Mouse (Mus musculus): Measurements from ENCODE around the gene Grik1. TPM values are rescaled to one million over a fixed set of nuclear protein-coding genes. Genes with fewer than 3 reads are reported as not detected.

The Grik1 gene
- total RNA-seq, 2 experiments from 2014 or later: not detected

DNA sequence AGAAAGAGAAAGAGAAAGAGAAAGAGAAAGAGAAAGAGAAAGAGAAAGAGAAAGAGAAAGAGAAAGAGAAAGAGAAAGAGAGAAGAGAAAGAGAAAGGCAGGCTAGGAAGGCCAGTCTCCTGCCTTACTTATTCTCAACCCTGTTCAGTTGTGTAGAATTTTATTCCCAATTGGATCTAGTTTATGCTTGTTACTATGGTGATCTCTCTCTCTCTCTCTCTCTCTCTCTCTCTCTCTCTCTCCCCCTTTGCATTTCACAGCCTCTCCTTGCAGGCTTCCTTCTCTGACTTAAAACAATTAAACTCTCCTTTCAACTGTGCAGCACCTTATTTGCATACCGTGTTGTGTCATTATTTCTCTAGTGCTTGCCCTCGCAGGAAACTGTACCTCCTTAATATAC lies 147.5 kb downstream of the Grik1 start:
- DNase-seq (ENCODE audit: low spot score): no peak

DNA sequence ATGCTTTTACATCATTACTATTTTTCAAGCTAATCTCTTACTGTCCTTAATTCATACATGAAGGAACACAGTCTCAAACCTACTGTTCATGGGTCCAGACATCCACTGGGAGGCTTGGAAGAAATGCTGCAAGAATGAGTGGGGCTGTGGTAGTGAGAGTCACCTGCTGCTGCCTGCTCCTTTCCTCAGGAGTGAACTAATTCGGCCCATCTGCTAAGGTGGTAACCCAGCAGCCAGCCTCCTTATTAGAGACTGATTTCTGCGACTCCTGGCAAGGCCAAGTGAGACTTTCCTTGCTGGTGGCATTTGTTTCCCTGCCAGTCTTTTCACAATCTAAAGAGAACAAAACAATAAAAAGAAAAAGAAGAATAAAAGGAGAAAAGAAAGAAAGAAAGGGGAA lies 147.9 kb downstream of the Grik1 start:
- no peak for DNase-seq (ENCODE audit: low spot score)

DNA sequence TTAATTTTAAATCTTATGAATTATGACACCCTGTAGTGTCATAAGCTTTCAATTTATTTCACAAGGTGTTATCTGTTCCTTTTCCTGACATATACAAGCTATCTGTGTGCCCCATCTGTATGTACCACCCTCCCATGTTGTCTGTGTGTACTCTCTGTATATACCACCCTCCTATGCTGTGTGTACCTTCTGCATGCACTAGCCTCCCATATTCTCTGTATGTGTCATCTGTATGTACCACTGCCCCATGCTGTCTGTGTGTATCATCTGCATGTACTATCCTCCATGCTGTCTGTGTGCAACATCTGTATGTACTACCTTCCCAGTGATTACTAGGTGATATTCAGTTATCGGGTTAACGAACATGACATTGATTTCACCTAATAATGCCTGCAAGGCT lies 148.5 kb downstream of the Grik1 start:
- DNase-seq (ENCODE audit: low spot score): no peak

DNA sequence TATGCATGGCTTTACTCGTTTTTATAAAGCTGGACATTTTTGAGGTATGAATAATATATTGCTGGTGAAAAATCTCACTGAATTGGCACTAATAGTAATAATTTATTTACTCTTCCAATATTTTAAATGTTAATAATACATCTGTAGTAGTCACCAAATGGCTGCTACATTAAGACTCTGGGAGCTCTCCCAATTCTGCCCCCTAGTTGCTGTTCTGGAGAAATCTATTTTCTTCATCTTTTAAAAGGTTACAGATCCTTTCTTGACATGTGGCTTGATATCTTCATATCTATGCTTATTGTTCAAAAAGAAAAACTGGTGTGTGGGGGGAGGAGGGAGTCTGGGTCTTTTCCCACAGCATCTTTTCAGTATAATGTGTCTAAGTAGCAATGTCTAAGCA lies 151.2 kb downstream of the Grik1 start:
- no peak for DNase-seq (ENCODE audit: low spot score)

DNA sequence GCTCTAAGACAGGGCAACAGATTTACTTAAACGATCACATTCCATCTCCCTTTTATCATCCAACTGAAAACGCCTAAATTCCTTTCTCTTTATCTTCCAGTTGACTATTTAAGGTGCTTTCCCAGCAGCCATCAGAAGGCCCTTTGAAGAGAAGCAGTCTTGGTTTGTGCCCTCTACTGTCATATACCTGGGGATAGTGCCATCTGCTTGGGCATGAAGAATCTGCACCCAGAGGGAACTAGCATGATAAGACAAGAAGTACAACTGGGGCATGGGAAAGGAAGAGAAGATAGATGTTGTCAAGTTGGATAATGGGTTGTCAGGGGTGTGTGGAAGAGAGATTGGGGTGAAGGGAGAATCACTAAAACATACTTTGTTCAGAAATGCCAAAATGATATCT lies 157.1 kb downstream of the Grik1 start:
- DNase-seq (ENCODE audit: low spot score): no peak

DNA sequence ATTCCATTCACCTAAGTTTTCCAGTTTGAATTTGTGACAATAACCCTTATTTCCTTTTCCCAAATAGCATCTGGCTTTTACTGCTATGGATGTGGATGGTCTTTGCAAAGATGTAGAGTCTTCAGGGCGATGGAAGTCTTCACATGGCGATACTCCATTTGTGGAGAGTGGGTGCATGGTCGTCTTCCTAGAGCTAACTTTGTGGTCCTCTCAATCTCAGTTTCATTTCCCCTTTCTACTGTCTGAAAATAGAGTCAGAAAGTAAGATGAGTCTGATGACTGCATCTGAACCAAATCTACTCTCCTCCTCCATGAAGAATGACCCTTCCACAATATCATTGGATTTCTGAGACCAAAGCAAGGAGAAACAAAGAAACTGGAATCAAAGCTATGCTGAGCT lies 159.0 kb downstream of the Grik1 start:
- DNase-seq (ENCODE audit: low spot score): no peak

DNA sequence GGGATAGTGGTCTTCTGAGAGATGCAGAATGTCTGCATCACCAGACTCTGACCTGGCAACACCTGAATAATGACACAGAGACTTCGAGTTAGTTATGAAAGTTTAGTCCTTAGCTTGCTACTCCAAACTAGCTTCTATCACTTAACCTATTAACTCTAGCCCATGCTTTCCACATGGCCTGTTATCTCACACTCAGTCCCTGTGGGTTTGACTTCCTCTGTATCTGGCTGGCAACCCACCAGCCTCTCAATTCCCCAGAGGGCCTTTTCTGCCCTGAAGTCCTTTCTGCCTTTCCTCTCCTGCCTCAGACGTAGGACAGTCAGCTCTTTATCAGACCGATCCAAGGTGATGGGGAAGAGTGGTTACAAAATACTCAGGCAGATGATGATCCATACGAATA lies 165.0 kb downstream of the Grik1 start:
- no peak for DNase-seq (ENCODE audit: low spot score)

DNA sequence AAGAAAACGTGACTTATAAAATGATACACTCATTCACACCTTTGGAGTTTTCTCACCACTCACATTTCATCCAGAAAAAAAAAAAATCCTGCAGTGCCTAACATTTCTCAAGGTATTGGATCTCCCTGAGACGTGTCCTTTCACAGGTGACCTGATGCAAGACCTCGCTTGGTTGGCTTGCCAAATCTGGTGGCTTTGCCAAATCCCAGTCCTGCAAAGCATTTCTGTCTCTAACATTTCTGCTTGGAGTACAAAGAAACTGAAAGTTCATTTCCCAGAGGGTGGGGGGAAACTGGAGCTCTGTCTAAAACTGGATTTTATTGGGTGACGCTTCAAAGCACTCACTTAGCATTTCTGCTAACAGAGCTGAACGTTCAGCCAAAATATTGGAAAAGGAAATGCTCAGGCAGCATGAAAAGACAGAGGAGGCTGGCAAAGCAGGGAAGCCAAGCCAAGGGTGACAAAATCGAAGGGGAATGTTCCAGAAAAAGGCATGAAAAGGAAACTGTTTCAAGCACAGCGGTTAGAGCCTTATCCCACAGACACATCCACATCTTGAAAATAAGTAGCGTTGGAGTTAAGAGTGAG lies 177.4 kb downstream of the Grik1 start:
- DNase-seq (ENCODE audit: low spot score): no peak

DNA sequence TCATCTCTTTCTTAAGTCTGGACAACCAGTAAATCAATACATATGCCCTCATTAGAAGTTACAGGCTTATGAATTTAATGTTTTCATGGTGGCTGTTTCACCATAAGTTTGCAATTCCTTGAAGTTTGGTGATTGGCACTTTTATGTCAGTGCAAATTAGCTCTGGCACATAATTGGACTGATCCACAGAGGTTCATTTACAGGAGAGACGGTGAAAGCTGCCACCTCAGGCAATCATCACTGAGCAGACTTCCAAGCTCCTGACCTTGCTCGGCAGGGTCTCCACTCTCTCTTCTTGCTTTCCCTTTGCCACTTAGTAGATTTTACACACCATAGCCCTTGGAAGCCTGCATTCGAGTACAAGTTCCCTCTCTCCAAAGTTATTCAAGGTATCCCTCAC lies 178.6 kb downstream of the Grik1 start:
- no peak for DNase-seq (ENCODE audit: low spot score)

DNA sequence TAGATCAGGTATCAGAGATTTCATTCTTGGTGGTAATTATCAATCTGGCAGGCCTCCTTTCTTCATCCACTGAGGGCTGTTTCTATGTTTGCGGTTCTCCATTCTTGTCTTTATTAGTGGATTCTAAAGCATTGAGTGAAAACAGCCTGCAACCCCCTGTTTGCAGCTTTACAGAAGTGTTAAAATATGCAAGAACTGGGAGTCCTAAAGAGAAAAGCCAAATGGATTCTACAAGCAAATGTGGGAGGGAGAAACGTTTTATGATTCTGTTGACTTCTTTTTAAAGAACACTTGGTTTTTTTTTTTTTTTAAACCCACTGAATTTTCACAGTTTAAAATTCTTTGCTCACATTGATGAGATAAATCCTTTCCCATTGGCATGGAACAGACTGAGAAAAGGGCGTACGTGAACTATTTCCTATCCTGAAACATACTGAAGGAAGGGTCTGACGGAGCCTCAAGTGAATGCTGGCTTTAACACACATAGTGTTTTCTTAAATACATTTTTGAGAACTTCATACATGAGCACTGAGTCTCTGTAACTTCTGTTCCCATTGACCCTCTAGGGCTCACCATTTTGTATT lies 195.8 kb downstream of the Grik1 start:
- no peak for DNase-seq (ENCODE audit: low spot score)

DNA sequence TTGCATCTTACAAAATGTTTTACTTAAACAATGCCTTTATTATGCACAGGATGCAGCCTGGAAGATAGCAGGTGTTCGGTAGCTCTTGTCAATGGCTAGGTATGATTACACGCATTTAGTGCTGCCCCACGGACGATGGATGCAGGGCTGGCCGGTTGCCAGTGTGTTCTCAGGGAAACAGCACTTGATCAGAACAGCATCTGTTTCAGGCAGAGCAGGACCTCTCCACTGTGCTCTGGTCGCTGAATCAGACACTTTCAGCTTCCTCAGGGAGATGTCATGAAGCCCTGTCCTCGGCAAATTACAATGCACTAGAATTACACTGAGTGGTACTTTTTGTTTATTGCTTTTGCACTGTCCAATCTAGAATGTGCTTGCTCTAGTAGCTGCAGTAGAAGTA lies 202.8 kb downstream of the Grik1 start:
- DNase-seq (ENCODE audit: low spot score): no peak

DNA sequence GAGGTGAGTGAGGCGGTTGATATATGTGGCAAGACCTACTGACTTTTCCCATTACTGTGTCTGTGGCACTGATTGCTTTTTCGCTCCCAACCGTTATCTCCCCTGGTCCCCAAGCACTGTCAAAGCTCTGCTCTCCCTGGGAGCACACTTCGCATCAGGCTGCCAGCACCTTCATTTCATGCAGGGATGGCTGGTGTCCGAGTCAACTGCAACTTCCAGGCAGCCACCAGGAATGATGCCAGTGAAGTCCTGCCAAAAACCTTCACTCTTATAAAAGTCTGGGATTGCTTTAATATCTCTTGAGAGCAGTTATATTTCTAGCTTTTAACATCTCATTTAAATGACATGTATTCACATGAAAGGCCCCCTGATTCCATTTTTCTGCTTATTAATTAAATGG lies 215.3 kb downstream of the Grik1 start:
- no peak for DNase-seq (ENCODE audit: low spot score)

DNA sequence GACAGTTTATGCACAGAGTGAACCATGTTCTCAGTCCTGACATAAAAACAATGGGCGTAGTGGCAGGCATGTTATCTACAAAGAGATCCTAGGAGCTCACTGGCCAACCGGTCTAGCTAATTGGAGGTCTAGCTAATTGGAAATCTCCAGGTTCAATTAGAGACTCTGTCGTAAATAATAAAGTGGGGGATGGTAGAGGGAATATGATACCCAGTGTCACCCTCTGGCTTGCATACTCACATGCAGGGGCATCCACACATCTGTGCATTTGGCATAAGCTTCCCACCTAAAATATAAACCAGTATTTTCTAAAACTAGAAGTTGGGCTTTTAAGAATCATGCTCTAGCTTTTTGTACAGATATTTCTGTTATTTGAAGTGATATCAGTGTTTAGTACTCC lies 229.1 kb downstream of the Grik1 start:
- no peak for DNase-seq (ENCODE audit: low spot score)

DNA sequence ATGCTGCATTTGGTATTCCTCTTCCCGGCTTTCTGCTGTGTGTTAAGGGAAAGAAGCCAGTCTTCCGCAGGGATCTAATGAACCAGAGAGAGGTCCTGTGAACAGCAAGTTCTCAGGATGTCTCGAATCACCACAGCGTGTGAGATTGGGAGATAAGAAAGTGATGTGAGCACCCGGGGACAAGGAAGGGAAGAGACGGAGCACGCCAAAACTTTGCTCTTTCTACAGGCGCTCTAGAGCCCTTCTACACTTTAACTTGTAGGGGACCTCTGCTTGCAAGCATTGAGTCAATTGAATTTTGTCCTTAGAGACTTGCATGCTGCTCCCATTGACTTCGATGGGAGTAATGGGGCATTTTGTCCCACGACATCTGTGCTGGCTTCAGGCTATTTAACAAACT lies 241.9 kb downstream of the Grik1 start:
- no peak for DNase-seq (ENCODE audit: low spot score)

DNA sequence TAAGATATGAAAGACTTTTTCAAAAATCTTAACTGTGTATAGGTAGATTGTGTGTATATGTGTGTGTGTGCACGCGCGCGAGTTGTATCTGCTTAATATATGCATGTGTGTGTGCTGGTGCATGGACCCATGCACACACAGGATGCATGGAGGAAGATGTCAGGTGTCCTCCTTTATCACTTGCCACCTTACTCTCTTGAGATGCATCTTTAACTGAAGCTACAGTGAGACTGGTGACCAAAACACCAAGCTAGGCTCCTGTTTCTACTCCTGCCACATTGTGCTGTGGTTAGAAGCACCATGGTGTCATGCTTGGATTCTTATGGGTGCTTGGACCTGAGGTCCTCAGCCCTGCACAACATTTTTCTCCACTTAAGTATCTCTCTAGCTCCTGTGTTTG lies 245.7 kb downstream of the Grik1 start:
- DNase-seq (ENCODE audit: low spot score): no peak

DNA sequence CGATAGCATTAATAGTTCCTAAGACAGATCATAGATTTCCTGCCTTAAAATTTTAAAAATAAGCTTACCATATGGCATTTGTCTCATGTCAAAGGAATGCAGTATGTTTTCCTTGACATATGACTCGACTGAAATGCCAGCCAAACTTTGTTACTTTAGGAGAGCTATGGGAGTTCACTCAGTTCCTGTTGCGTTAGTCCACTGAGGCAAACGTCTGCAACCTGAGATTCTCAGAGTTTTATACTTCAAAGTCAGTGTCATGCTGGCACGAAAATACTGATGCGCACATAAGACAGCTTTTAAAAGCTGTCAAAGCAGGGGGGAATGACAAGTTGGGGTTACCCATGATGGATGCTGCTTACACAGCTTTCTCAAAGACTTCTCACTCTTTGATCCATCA lies 247.6 kb downstream of the Grik1 start:
- no peak for DNase-seq (ENCODE audit: low spot score)

DNA sequence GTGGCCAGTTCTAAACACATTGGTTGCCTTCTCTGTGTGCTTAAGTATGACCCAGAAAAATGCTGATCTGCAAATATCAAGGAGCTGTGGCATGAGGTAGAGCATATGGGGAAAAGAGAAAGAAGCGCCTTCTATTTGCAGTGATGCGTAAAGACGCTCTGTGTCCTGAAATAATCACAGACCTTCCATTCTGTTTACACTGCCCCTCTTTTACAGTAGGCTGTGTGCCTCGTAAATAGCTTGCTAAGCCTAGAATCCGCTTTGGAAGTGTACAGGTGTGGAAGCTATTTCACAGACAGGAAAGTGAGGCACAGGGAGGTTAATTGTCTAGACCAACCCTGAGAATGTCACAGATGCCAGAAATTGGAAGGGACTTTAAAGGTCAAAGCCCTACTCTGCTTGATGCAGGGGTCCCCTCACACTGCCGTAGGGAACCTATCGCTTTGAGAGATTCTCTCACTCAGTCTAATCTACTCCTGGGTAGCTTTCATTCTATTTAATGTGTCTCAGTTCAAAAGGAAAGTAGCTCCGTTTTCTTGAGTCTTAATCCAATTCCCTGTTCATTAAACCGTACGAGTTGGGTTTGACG lies 251.5 kb downstream of the Grik1 start:
- no peak for DNase-seq (ENCODE audit: low spot score)

DNA sequence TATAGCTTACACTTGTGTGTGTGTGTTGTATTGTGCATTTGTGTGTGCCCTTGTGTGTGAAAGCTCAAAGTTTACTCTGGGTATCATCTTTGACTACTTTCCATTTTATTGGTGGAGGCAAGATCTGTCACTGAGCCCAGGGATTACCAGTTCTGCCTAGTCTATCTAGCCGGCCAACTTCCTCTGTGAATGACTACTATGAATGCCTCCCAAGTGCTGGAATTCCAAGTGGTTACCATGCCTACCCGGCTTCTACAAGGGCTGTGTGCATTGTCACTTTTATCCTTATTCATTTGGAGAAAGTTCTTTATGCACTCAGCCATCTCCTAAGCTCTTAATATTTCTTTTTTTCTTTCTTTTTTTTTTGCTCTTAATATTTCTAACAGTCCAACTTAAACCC lies 301.3 kb downstream of the Grik1 start:
- DNase-seq (ENCODE audit: low spot score): no peak

DNA sequence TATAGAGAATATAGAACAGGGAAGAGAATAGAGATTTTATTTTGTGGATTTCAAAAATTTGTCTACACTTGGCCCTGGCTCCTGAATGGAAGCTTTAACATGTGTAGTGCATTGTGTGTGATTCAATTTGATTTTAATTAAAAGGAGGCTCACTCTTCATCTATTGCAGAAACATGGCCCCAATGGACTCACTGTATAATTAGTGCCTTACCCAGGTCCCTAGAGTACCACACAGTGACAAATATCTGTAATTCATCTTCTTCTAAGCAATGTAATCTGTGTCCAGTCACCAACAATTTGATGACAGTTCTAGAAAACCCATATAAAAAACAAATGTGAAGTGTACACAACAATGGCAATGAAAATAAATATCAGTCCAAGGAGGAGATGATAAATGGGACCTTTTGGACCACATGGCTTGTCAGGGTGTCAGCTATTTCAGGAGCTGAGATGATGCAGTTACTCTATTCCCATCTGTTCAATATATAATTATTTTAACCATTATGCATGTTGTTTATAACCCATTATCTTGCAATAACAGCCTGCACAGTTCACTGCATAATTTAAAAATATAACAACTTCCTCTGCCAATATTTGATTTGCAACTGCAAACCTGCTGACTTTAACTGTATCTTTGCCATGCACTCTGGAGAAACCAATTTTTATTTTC lies 305.7 kb downstream of the Grik1 start:
- DNase-seq (ENCODE audit: low spot score): no peak

DNA sequence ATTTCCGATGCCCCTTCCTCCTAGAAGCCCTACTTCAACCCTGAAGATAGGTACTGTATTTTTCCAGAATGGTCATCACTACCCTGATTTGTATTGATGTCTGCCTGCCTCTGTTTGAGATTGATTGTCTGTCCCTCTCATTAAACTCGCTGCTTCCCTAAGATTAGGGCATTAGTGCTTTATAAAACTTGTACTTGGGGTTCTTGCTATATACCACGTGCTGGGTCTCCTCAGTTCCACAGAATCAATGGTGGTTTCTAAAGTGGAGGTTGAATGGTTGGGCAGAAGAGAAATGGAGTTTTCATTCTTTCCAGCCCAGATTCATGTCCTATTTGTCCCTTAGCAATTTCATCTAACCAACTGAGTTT lies 316.0 kb downstream of the Grik1 start:
- no peak for DNase-seq (ENCODE audit: low spot score)

DNA sequence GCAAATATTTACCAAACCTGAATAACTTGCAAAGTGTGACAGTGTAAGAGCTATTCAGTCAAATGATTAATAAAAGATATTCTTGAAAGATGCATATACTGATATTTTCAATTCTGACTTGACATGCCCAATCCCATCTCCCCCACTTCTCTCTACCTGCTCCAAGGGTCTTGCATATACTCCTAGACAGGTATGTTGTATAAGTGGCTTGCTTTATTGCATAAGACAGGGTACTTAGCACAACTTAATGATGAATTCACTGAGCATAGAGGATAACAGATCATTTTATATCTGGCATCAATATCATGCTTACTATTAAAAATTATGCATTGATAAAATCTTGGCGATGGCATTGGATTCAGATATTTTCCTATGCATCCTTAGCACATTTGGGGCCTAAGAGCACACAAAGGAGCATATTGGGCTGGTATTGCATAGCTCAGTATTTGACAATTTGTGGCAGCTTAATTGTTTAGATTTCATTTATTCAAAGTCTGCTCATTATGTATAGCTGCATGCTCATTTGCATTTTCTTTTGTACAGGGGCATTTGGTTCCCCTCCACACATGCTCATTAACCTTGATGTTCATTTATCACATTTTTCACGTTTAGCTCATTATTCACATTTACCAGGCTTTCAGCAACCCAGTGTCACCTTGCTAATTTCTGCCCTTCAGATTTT lies 316.5 kb downstream of the Grik1 start:
- DNase-seq (ENCODE audit: low spot score): no peak

DNA sequence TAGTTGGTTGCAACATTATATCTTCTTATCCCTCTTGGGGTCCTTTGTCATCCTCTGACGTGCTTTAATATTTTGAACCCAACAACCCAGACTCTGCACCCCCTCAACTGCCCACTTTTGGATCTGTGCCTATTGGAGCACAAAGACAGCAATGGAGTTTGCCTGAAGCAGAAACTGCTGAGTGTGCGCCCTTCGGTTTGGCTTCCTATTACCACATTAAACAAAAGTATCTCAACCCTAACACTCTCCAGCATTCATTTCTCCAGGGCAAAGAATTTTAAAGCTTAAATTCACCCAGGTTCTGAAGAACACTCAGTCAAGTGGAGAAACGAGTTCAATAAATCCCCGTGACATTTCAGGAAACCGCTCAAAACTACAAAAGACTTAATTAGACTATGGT lies 318.2 kb downstream of the Grik1 start:
- no peak for DNase-seq (ENCODE audit: low spot score)

DNA sequence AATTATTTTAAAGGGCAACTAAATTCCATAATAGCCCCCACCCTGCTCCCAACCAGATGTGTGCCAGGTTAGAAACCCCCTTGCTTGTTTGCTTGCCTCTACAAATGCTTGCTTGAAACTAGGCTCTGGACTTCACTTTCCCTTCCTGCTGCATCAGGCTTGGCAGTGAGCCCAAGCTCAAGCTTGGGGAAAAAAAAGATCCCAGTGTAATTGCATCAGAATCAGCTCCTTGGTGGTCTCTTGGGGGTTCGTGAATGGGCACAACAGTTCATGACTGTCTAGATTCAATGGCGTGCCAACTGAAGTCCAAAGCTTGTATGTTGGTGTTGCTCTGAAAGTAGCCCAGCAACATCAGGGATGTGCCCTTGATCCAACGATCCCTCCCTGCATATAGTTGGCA lies 320.1 kb downstream of the Grik1 start:
- DNase-seq (ENCODE audit: low spot score): no peak

All from gastrocnemius, adult 18-20 months (tissue).